Mouse (Mus musculus) frontal cortex, adult 2 months (tissue): ENCODE data around the gene Ntm. TPM values are rescaled to one million over a fixed set of nuclear protein-coding genes. Genes with fewer than 3 reads are reported as not detected.

Experiments
- DNase-seq, 2 experiments: peaks; one replicate each; pipeline ENCODE4 v3.0.0; 2022; ENCODE audit warnings: low spot score in 1 of 2; ENCODE audit errors: extremely low spot score in 1 of 2
- polyA plus RNA-seq: library from polyadenylated mRNA; depleted of rRNA; stranded (reverse); fragments of >200 nt; gene quantifications from 2 replicates; pipeline ENCODE4 v1.2.3, GENCODE M21; 2012

Ntm gene
- polyA plus RNA-seq, 1 experiment = 184 TPM

- DNase-seq = no peak
Measured at GRCm38 (mm10) chr9:29209243-29209642, 753.7 kb downstream of the Ntm start.

- DNase-seq = no peak
Measured at GRCm38 (mm10) chr9:29208142-29208541, 754.8 kb downstream of the Ntm start.

- no peak for DNase-seq
Measured at GRCm38 (mm10) chr9:29205680-29206079, 757.3 kb downstream of the Ntm start.

GRCm38 (mm10) chr9:29202196-29202595 is 760.7 kb downstream of the Ntm start:
- DNase-seq = peak in 1 of 2 experiments; percentile 58

GRCm38 (mm10) chr9:29201163-29202053 is 761.5 kb downstream of the Ntm start:
- DNase-seq = peak; percentile 55 to 79

GRCm38 (mm10) chr9:29197046-29197445 is 765.9 kb downstream of the Ntm start:
- peak in 1 of 2 experiments; percentile 40 for DNase-seq

GRCm38 (mm10) chr9:29194265-29194664 is 768.7 kb downstream of the Ntm start:
- DNase-seq = no peak

- DNase-seq = no peak
Measured at GRCm38 (mm10) chr9:29183011-29183410, 779.9 kb downstream of the Ntm start.

GRCm38 (mm10) chr9:29181661-29182060 is 781.3 kb downstream of the Ntm start:
- no peak for DNase-seq

GRCm38 (mm10) chr9:29165731-29166130 is 797.2 kb downstream of the Ntm start:
- no peak for DNase-seq

- DNase-seq = no peak
Measured at GRCm38 (mm10) chr9:29161059-29161642, 801.8 kb downstream of the Ntm start.

- DNase-seq = peak in 1 of 2 experiments; percentile 34
Measured at GRCm38 (mm10) chr9:29145901-29146300, 817.0 kb downstream of the Ntm start.

- no peak for DNase-seq
Measured at GRCm38 (mm10) chr9:29136039-29136438, 826.9 kb downstream of the Ntm start.

- DNase-seq = no peak
Measured at GRCm38 (mm10) chr9:29130717-29131292, 832.1 kb downstream of the Ntm start.

GRCm38 (mm10) chr9:29130316-29130715 is 832.6 kb downstream of the Ntm start:
- no peak for DNase-seq

GRCm38 (mm10) chr9:29128416-29128815 is 834.5 kb downstream of the Ntm start:
- no peak for DNase-seq

GRCm38 (mm10) chr9:29124455-29124854 is 838.5 kb downstream of the Ntm start:
- DNase-seq = no peak

- no peak for DNase-seq
Measured at GRCm38 (mm10) chr9:29123828-29124227, 839.1 kb downstream of the Ntm start.

GRCm38 (mm10) chr9:29117561-29118112 is 845.3 kb downstream of the Ntm start:
- no peak for DNase-seq

GRCm38 (mm10) chr9:29115337-29115736 is 847.6 kb downstream of the Ntm start:
- DNase-seq = no peak

- DNase-seq = no peak
Measured at GRCm38 (mm10) chr9:29106771-29107170, 856.2 kb downstream of the Ntm start.
